Mouse (Mus musculus) forebrain, embryonic 16.5 days (tissue): Measurements from ENCODE around the gene Rps21. TPM values are rescaled to one million over a fixed set of nuclear protein-coding genes. Genes with fewer than 3 reads are reported as not detected.
A peak's percentile ranks its signal among the peaks of the same experiment; 100 is the strongest.

ENCODE experiments used
- ATAC-seq: fragments of 200-750 bp; cut with Nextera tagmentation; 2 replicates; pipeline ENCODE4 v1.8.0; 2017; ENCODE audit warnings: mild to moderate bottlenecking, moderate library complexity
- H3K27ac ChIP-seq: fragments of 300-500 bp; sonication (generic); 2 replicates; pipeline ENCODE4 v1.5.1; 2014; ENCODE audit warnings: low read length, control low read depth
- H3K27me3 ChIP-seq: fragments of 300-500 bp; sonication (generic); replicated peaks from 2 replicates; pipeline ENCODE4 v1.6.1; 2014; ENCODE audit warnings: low read length; ENCODE audit not compliant: control insufficient read depth, insufficient read depth
- H3K36me3 ChIP-seq: fragments of 300-500 bp; sonication (generic); 2 replicates; pipeline ENCODE4 v1.6.1; 2014; ENCODE audit not compliant: control insufficient read depth, insufficient read depth
- H3K4me1 ChIP-seq: fragments of 300-500 bp; sonication (generic); replicated peaks from 2 replicates; pipeline ENCODE4 v1.6.1; 2014; ENCODE audit warnings: low read length; ENCODE audit not compliant: control insufficient read depth, insufficient read depth
- H3K4me2 ChIP-seq: fragments of 300-500 bp; sonication (generic); 2 replicates; pipeline ENCODE4 v1.6.1; 2014; ENCODE audit warnings: mild to moderate bottlenecking, low read length, control low read depth
- H3K4me3 ChIP-seq: fragments of 300-500 bp; sonication (generic); replicated peaks from 2 replicates; pipeline ENCODE4 v1.5.1; 2014; ENCODE audit warnings: mild to moderate bottlenecking, low read length, control low read depth
- H3K9ac ChIP-seq: fragments of 300-500 bp; sonication (generic); replicated peaks from 2 replicates; pipeline ENCODE4 v1.6.1; 2014; ENCODE audit warnings: low read depth, low read length, control low read depth
- H3K9me3 ChIP-seq: fragments of 300-500 bp; sonication (generic); 2 replicates; pipeline ENCODE4 v1.6.1; 2016; ENCODE audit warnings: low read length; ENCODE audit not compliant: control insufficient read depth
- WGBS: fragments of 180-500 bp; shearing (Covaris S2); extraction: QIAGEN DNeasy Blood & Tissue Kit; methylation state at CpG from one replicate; pipeline ENCODE4 v1.1.7; 2014; 5-methylcytosine and 5-hydroxymethylcytosine counted together
- polyA plus RNA-seq: library from polyadenylated mRNA; unstranded; fragments of >200 nt; fragmentation: Nextera tagmentation; extraction: Ambion mirVana; gene quantifications from 2 replicates; pipeline ENCODE4 v1.2.1, GENCODE M21; 2015

Rps21 gene
- polyA plus RNA-seq, 1 experiment from 2014 or later, result 305 TPM

DNA sequence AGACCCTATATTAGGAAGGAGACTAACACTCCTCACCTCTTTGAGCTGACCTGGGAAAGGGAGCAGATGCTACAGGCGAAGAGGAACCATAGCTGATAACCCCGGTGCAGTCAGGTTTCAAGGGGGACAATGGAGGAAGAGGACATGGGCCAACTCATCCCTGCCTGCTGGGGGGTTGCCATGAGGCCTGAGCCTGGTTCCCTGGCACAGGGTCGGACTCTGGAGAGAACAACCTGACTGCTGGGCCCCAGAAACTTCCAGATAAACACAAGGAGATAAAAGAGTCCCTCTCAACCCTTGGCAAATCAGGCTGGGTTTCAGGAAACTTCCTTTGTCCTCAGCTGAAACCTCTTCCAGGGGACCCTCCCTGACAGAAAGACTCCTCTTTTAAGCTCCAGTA lies 38.9 kb upstream of the Rps21 start:
- WGBS, result 69% methylated on average over 3 of the region's 3 CpGs
- H3K4me1 ChIP-seq, result peaks cover 12% of the 10 kb centered on the region
- H3K9ac ChIP-seq, result no peak overlapping the region
- no peaks in the 10 kb centered on the region for H3K27me3 ChIP-seq
- no peak overlapping the region for H3K4me3 ChIP-seq
- no peak overlapping the region for H3K27ac ChIP-seq
- H3K9me3 ChIP-seq, result no peaks in the 10 kb centered on the region
- no peak for ATAC-seq
- H3K4me2 ChIP-seq, result no peak overlapping the region
- no peaks in the 10 kb centered on the region for H3K36me3 ChIP-seq

DNA sequence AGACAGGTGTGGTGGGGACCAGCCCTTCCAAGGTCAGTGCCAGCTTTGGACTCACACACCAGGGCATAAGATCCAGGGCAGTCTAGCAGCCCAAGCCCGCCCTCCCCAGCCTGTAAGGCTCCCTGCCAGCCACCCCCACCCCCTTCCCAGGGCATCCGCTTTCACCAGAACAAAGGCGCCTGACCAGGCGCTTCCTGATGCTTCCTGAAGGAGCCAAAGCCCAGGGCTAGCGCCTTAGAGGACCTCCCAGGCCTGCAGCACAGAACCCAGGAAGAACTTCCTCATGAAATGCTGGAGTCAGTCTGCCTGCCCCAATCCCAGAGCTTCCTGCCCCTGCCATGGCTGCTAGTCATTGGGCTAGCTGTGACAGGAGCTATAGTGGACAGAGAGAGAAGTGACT lies 38.5 kb upstream of the Rps21 start:
- no peak overlapping the region for H3K4me2 ChIP-seq
- WGBS, result 20% methylated on average over 5 of the region's 5 CpGs
- H3K4me1 ChIP-seq, result peaks cover 12% of the 10 kb centered on the region
- no peak overlapping the region for H3K27ac ChIP-seq
- peak; percentile 35; the same call in 1 of the 2 replicates for ATAC-seq
- no peak overlapping the region for H3K4me3 ChIP-seq
- no peaks in the 10 kb centered on the region for H3K9me3 ChIP-seq
- no peaks in the 10 kb centered on the region for H3K27me3 ChIP-seq
- H3K36me3 ChIP-seq, result no peaks in the 10 kb centered on the region
- no peak overlapping the region for H3K9ac ChIP-seq

DNA sequence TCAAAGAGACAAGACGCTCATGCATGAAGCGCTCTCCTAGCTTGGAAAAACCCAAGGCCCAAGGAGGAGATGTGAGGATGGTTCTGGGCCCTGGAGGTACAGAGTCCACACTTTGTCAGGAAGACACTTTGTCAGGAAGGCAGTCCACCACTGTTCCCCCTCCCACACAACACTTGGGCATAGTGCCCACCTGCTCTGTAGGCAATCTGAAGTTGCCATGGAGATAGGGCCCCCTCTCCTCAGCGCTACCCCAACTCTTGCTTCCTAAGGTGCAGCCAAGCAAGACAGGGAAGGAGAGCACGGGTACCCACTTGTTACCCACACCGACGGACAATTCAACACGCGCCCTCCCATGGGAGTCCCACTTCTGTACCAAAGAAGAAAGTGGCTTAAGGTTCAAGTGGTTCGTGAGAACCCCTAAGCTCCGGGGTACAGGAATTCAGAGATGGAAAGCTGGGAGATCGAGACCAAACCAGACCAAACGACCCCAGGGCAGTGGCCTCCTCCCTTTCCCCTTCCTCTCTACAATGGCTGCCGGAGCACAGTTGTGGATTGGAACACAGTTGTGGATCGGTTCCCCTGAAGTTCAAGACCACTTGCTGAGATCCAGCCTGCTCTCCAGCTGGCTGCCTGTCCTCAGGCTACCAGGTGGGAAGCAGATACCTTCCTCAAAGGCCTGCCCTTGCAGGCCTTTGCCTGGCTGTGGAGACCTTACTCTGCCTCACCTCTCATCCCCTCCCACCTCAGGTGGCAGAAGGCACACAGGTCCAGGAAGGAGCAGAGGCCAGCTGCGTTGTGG lies 37.8 kb upstream of the Rps21 start:
- 79% methylated on average over 15 of the region's 15 CpGs for WGBS
- no peak overlapping the region for H3K4me2 ChIP-seq
- H3K27ac ChIP-seq, result no peak overlapping the region
- no peak overlapping the region for H3K9ac ChIP-seq
- H3K36me3 ChIP-seq, result no peaks in the 10 kb centered on the region
- ATAC-seq, result no peak
- H3K4me3 ChIP-seq, result no peak overlapping the region
- H3K9me3 ChIP-seq, result no peaks in the 10 kb centered on the region
- no peaks in the 10 kb centered on the region; the same call in 1 of the 2 replicates for H3K27me3 ChIP-seq
- H3K4me1 ChIP-seq, result peaks cover 12% of the 10 kb centered on the region

- Histone ChIP-seq H3K9ac (no peak overlapping the region), H3K4me2 (no peak overlapping the region), H3K27me3 (no peaks in the 10 kb centered on the region; the same call in 1 of the 2 replicates), H3K4me1 (peaks cover 10% of the 10 kb centered on the region), H3K4me3 (no peak overlapping the region), H3K27ac (no peak overlapping the region), H3K9me3 (no peaks in the 10 kb centered on the region), H3K36me3 (no peaks in the 10 kb centered on the region)
- ATAC-seq, result no peak
- 84% methylated on average over 9 of the region's 9 CpGs for WGBS
These were observed 37.0 kb upstream of the Rps21 start for GRCm38 (mm10) chr2:180220165-180220564.

DNA sequence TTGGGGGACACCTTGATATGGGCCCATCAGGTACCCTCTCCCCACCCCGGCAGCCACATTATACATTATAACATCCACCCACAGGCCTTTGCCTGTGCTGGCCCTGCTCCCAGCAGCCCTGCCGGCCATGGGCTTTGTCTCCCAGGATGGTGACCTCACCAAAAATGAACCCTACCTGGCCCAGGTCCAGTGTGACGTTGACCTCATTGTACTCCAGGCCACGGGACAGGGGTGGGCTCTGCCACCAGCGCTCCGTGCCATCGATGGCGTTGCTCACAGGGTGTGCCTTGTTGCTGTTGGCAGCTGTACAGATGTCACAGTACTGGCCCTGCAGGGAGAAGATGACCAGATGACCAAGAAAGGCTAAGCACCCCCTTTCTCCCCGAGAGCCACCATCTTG lies 36.1 kb upstream of the Rps21 start:
- no peaks in the 10 kb centered on the region for H3K36me3 ChIP-seq
- no peak for ATAC-seq
- H3K9me3 ChIP-seq, result no peaks in the 10 kb centered on the region
- H3K27me3 ChIP-seq, result no peaks in the 10 kb centered on the region; the same call in 1 of the 2 replicates
- H3K27ac ChIP-seq, result no peak overlapping the region
- no peak overlapping the region for H3K4me3 ChIP-seq
- H3K9ac ChIP-seq, result no peak overlapping the region
- WGBS, result 89% methylated on average over 9 of the region's 9 CpGs
- H3K4me1 ChIP-seq, result peaks cover 18% of the 10 kb centered on the region
- H3K4me2 ChIP-seq, result no peak overlapping the region

GRCm38 (mm10) chr2:180222250-180222649 lies 34.9 kb upstream of the Rps21 start:
- no peak for ATAC-seq
- 9% methylated on average over 6 of the region's 6 CpGs for WGBS

GRCm38 (mm10) chr2:180224647-180225043 lies 32.5 kb upstream of the Rps21 start:
- H3K27ac ChIP-seq, result no peak overlapping the region
- H3K9ac ChIP-seq, result no peak overlapping the region
- H3K27me3 ChIP-seq, result no peaks in the 10 kb centered on the region; the same call in none of the 2 replicates
- H3K36me3 ChIP-seq, result no peaks in the 10 kb centered on the region
- H3K4me3 ChIP-seq, result peak overlapping the region; percentile 63
- no peaks in the 10 kb centered on the region for H3K9me3 ChIP-seq
- peak overlapping the region; percentile 100 for H3K4me2 ChIP-seq
- WGBS, result 2% methylated on average over 12 of the region's 13 CpGs
- no peak for ATAC-seq
- peaks cover 27% of the 10 kb centered on the region for H3K4me1 ChIP-seq

More at GRCm38 (mm10) chr2:180222250-180222649, 34.9 kb upstream of the Rps21 start:
- peaks cover 21% of the 10 kb centered on the region for H3K4me1 ChIP-seq
- no peak overlapping the region for H3K9ac ChIP-seq
- H3K36me3 ChIP-seq, result no peaks in the 10 kb centered on the region
- no peak overlapping the region for H3K4me2 ChIP-seq
- no peak overlapping the region for H3K4me3 ChIP-seq
- H3K27me3 ChIP-seq, result no peaks in the 10 kb centered on the region; the same call in none of the 2 replicates
- no peak overlapping the region for H3K27ac ChIP-seq
- H3K9me3 ChIP-seq, result no peaks in the 10 kb centered on the region

DNA sequence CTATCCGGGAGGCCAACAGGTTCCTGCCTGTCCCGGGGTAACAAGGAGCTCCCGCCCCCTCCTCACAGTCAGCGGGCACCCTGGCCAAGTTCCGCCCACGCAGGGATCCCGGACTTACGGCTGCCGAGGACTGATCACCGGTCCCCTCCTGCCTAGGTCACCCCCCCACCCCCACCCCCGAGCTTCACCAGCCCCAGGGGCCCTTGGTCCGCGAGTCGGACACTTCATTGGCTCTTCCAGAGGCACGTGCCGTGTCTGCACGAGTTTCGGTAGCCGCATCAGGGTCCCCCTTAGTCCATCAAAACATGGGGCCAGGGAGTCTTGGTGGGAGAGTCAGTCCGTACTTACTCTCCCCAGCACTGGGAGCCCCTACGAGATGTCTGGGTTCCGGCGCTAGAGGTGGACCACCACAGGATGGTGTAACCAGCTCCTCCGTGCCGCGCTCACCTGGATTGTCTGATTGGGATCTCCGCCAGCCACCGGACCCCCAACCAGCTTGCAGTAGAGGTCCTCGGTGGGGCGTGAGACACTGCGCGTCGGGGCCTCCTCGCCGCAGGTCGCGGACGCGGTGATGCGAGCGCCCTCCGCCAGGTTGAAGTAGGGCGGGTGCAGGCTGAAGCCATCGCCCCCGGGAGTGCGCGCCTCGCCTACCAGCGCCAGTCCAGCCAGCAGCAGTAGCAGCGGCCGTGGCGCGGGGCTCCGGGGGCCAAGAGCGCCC lies 32.0 kb upstream of the Rps21 start:
- Histone ChIP-seq H3K9me3 (no peaks in the 10 kb centered on the region), H3K27me3 (no peaks in the 10 kb centered on the region; the same call in none of the 2 replicates), H3K9ac (peak overlapping the region; percentile 66), H3K4me3 (peak overlapping the region; percentile 63), H3K4me1 (peaks cover 27% of the 10 kb centered on the region), H3K36me3 (no peaks in the 10 kb centered on the region), H3K4me2 (peak overlapping the region; percentile 100), H3K27ac (no peak overlapping the region)
- peak; percentile 29; the same call in 1 of the 2 replicates for ATAC-seq
- WGBS, result under 1% methylated on average over 49 of the region's 55 CpGs

DNA sequence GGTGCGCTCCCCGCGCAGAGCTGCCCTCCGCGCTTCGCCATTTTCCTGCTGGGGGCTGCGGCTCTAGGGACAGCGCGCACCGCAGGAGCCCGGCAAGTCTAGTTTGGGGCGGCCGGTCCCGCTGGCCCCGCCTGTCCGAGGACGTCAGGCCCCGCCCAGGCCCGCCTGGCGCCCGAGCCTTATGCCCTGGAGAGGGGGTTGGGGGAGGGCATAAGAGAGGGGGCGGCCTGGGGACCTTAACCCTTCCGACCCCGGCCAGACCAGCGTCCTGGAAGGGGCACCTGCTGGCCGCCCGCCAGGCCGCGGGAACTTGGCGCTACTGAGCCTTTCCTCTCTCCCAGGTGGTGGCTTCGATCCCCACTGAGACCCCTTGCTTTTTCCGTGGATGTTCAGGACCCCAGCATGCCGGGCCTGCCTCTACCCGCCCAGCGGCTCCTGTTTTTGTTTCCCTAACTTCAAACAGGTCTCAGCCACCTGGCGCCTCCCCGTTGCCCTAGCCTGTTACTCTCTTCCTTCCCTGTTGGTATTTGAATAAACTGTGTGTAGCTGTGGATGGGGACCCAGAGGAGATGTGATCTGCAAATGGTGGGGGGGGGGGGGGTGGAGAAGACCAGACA lies 31.3 kb upstream of the Rps21 start, which contains the start of gene Lama5:
Gene Lama5 (minus strand): TSS at position 98 of the 617 bp plus-strand sequence.
- no peaks in the 10 kb centered on the region for H3K36me3 ChIP-seq
- peak within 1 kb of the TSS; percentile 66 for H3K9ac ChIP-seq
- peak; percentile 73 for ATAC-seq
- H3K27ac ChIP-seq, result no peak within 1 kb of the TSS
- H3K4me1 ChIP-seq, result peaks cover 27% of the 10 kb centered on the region
- peak within 1 kb of the TSS; percentile 100 for H3K4me2 ChIP-seq
- no peaks in the 10 kb centered on the region for H3K9me3 ChIP-seq
- under 1% methylated on average over 31 of the region's 37 CpGs for WGBS
- peak within 1 kb of the TSS; percentile 63 for H3K4me3 ChIP-seq
- H3K27me3 ChIP-seq, result no peaks in the 10 kb centered on the region; the same call in none of the 2 replicates
